12 mouse cellular contexts compared by ENCODE assay signal in genomic region chr14:45399836-45400235, GRCm38 (mm10). TPM values are rescaled to one million over a fixed set of nuclear protein-coding genes. Genes with fewer than 3 reads are reported as not detected.
DNase-seq lines count a peak whose midpoint lies in the region; ATAC-seq and TF ChIP-seq lines count a peak whose summit lies in the region.
"Had no signal": no experiment of that assay in that cellular context is flagged by ENCODE, and none has a peak within 500 bp of the region (broad histone marks: within the 10 kb centered on the region; RNA-seq: fewer than 3 reads in every experiment).

No protein-coding gene starts in this region.

- 60% methylated on average over 3 of the region's 3 CpGs for WGBS in liver, embryonic 14.5 days (ENCODE audit: insufficient replicate concordance)

- H3K27ac ChIP-seq in liver, embryonic 14.5 days = no peak overlapping the region
- H3K27ac ChIP-seq: heart, embryonic 10.5 days had no signal

- H3K4me2 ChIP-seq in liver, embryonic 14.5 days (ENCODE audit: low read depth) = no peak overlapping the region

- no peaks in the 10 kb centered on the region for H3K4me1 ChIP-seq in liver, embryonic 14.5 days (replicated peaks; ENCODE audit: control insufficient read depth in 2 of 2, insufficient read depth in 2 of 2, low read length in 1 of 2)
- H3K4me1 ChIP-seq: heart, embryonic 10.5 days had no signal

- peak; percentile 49 for TF ChIP-seq CTCF in liver, embryonic 14.5 days (IDR thresholded peaks at IDR 0.05; ENCODE audit: low read depth)
- peak; percentile 22; the same call in 1 of the 2 replicates for TF ChIP-seq CTCF in brain, embryonic 14.5 days (IDR thresholded peaks at IDR 0.05; ENCODE audit: borderline replicate concordance, extremely low read depth, insufficient read depth, insufficient read length)

- intact Hi-C loops in heart, postnatal 25 days (cut with DNase I) = no loop called here

- H3K9me3 ChIP-seq in liver, embryonic 14.5 days (ENCODE audit: control insufficient read depth, low read length) = no peaks in the 10 kb centered on the region
- H3K9me3 ChIP-seq: heart, embryonic 10.5 days had no signal

- no peak overlapping the region for H3K4me3 ChIP-seq in liver, embryonic 14.5 days (ENCODE audit: insufficient read depth in 1 of 2, low read depth in 2 of 2, low read length in 2 of 2)
- H3K4me3 ChIP-seq: heart, embryonic 10.5 days had no signal

- DNase-seq in embryo, embryonic 11 days = peak; percentile 9
- no peak for DNase-seq in embryo, embryonic 9.5 days (ENCODE audit: extremely low spot score)
- no peak for DNase-seq in liver, embryonic 14.5 days (ENCODE audit: low read depth in 3 of 3, low spot score in 3 of 3)
- no peak for DNase-seq in liver
- peak; percentile 6 for DNase-seq in brain, embryonic 14.5 days (ENCODE audit: low read depth)
- DNase-seq in heart, postnatal 25 days (ENCODE audit: low spot score) = no peak
- DNase-seq in heart, postnatal 4 days = no peak
- DNase-seq: adrenal gland, postnatal 10 days; cerebellum, adult 9-11 months; midbrain, embryonic 14.5 days had no signal

- no peak for ATAC-seq in liver, embryonic 14.5 days (ENCODE audit: insufficient read depth)
- ATAC-seq in megakaryocyte-erythroid progenitor cell, adult 5-6 weeks (replicated peaks; ENCODE audit: low FRiP score, low TSS enrichment, poor library complexity, severe bottlenecking) = peak; percentile 70

- no peaks in the 10 kb centered on the region for H3K27me3 ChIP-seq in liver, embryonic 14.5 days (ENCODE audit: control insufficient read depth, insufficient read depth, low read length)

- TF ChIP-seq POLR2A in brain, embryonic 14.5 days (IDR thresholded peaks at IDR 0.05; ENCODE audit: borderline replicate concordance, extremely low read depth, insufficient read depth, insufficient read length, poor library complexity, severe bottlenecking) = no peak

- H3K36me3 ChIP-seq in liver, embryonic 14.5 days (replicated peaks; ENCODE audit: control insufficient read depth, insufficient read depth, low read depth) = no peaks in the 10 kb centered on the region
- H3K36me3 ChIP-seq: heart, embryonic 10.5 days had no signal

- no peak overlapping the region for H3K9ac ChIP-seq in liver, embryonic 14.5 days (replicated peaks)

- TF ChIP-seq EP300 in liver, embryonic 14.5 days (IDR thresholded peaks at IDR 0.05; ENCODE audit: low read depth) = no peak

RNA-seq across cellular contexts. Expression of gene Gnpnat1, which starts 4.9 kb away (rescaled TPM):
- 5.4 and 8.9 TPM in 2 replicates for polyA plus RNA-seq in liver, embryonic 14.5 days (2012; rRNA removed)
- 30.4 and 31.0 TPM in 2 replicates for polyA plus RNA-seq in liver, embryonic 14.5 days (2014; fragmentation: Nextera tagmentation; extraction: Ambion mirVana)
- 11.2 and 12.5 TPM in 2 replicates for polyA plus RNA-seq in brain, embryonic 14.5 days (2012; rRNA removed)
- total RNA-seq in megakaryocyte-erythroid progenitor cell, adult 5-6 weeks (2014; fragmentation: Nextera tagmentation) = 11.8 and 21.3 TPM in 2 replicates
- 14.5 and 23.6 TPM in 2 replicates for total RNA-seq in megakaryocyte-erythroid progenitor cell, adult 5-6 weeks (2017)
- 10 to 100 TPM in 1 of 2 experiments, 1 to 10 TPM in 1; 9.3 to 11.5 TPM for total RNA-seq in heart, postnatal 25 days (2021)
- 10 to 100 TPM; 11.3 to 15.5 TPM for total RNA-seq in heart, postnatal 4 days (2021)

RNA-seq across cellular contexts. Expression of gene Styx, which starts 48.9 kb away (rescaled TPM):
- polyA plus RNA-seq in liver, embryonic 14.5 days (2012; rRNA removed) = 2.4 and 3.8 TPM in 2 replicates
- polyA plus RNA-seq in liver, embryonic 14.5 days (2014; fragmentation: Nextera tagmentation; extraction: Ambion mirVana) = 15.5 and 21.3 TPM in 2 replicates
- polyA plus RNA-seq in brain, embryonic 14.5 days (2012; rRNA removed) = 22.9 and 25.4 TPM in 2 replicates
- 29.3 and 34.1 TPM in 2 replicates for total RNA-seq in megakaryocyte-erythroid progenitor cell, adult 5-6 weeks (2014; fragmentation: Nextera tagmentation)
- total RNA-seq in megakaryocyte-erythroid progenitor cell, adult 5-6 weeks (2017) = 24.5 and 48.4 TPM in 2 replicates
- 10 to 100 TPM; 26.3 to 28.1 TPM for total RNA-seq in heart, postnatal 25 days (2021)
- total RNA-seq in heart, postnatal 4 days (2021) = 10 to 100 TPM; 45.4 to 57.1 TPM

Comparison
In these comparisons a context has a peak if more than half of its experiments do, and no peak if none do; other contexts are left out.
1. DNase-seq: peak in embryo, embryonic 11 days (single experiment) and brain, embryonic 14.5 days (single experiment); none in embryo, embryonic 9.5 days (single experiment), liver, embryonic 14.5 days (0 of 3), liver (single experiment), heart, postnatal 25 days (single experiment) and heart, postnatal 4 days (single experiment).